Mouse (Mus musculus) heart, postnatal 4 days (tissue): ENCODE measurements around the gene Ccdc28b. TPM values are rescaled to one million over a fixed set of nuclear protein-coding genes. Genes with fewer than 3 reads are reported as not detected.

Experiments
- DNase-seq: peaks from one replicate; pipeline ENCODE4 v3.0.0; 2021
- total RNA-seq, 2 experiments: library from RNA; stranded (reverse); gene quantifications; 2 replicates each; pipeline ENCODE4 v1.2.3; 2021

The Ccdc28b gene
- total RNA-seq, result 10 to 100 TPM; 30.9 to 33.3 TPM

- peak; percentile 50 for DNase-seq
Measured at GRCm38 (mm10) chr4:129623681-129624091, at the start of gene Ccdc28b. Gene Ccdc28b (minus strand): TSS chr4:129623947.

DNA sequence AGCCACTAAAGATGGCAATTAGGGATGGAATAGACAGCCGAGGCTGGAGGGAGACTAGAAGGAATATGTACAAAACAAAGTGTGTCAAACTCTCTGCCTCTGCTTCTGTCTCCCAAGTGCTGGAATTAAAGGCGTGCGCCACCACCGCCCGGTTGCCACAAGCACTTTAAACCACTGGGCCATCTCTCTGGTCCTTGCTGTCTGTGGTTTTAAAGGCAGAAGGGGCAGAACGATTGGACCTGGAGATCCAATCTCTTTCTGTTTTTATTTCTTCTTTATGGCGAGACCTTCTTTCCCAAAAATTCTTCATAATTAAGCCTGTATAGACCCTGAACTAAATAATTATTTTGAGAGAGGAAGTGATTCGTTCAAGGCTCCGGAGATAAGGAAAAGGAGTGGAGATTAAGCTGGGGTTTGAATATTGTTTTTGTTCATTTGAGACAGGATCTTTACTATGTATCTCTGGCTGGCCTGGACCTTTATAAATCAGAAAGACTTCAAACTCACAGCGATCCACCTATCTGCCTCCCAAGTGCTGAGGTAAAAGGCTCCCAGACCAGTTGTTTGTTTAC lies 49.2 kb upstream of the Ccdc28b start:
- DNase-seq, result no peak

- DNase-seq, result peak; percentile 92
Measured at GRCm38 (mm10) chr4:129672083-129672877, 48.5 kb upstream of the Ccdc28b start, which contains the start of gene Kpna6. Gene Kpna6 (minus strand): TSS chr4:129672767.

DNA sequence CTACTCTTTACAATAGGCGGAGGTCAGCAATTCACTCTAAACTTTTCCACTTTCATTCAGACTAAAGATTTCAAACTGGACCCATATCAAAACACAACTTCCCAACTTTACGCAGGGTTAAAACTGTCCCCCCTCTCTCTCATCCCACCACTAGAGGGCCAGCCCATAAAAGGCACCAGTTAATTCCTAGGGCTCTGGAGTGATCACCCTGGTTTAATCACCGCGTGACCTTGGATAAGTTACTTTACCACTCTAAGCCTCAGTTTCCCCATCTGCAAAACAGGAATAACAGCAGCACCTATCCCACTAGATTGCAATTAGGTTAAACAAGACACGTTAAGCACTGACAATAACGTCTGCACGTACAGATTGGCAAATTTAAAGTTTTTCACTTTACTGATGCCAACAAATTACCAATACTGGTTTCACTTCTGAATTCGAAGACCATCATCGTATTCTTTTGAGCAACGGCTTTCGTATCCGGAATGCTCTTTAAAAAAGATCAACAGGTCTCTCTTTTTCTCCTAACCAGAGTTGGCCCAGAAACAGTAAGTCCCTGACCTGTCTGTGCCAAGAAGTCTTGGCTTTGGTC lies 47.8 kb upstream of the Ccdc28b start:
- peak; percentile 66 for DNase-seq

GRCm38 (mm10) chr4:129662255-129662813 lies 38.6 kb upstream of the Ccdc28b start:
- no peak for DNase-seq

- no peak for DNase-seq
Measured at GRCm38 (mm10) chr4:129661584-129661983, 37.8 kb upstream of the Ccdc28b start.

DNA sequence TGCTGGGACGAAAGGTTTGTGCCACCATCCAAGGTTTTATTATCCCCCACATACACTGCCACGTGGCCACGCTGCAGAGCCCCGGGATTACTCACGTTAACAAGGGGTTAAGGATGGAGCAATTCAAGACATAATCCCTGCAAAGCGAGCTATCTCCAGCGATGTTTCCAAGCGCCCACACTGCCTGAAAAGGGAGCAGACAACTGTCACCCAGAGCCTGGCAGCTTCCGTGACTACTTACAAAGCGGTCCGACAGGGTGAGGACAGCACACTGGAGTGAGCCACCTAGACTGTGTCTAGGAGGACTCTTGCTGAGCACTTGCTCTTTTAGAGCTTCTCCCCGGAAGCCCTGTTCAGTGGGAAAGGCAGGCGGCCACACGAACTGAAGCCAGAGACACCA lies 31.0 kb upstream of the Ccdc28b start:
- no peak for DNase-seq

DNA sequence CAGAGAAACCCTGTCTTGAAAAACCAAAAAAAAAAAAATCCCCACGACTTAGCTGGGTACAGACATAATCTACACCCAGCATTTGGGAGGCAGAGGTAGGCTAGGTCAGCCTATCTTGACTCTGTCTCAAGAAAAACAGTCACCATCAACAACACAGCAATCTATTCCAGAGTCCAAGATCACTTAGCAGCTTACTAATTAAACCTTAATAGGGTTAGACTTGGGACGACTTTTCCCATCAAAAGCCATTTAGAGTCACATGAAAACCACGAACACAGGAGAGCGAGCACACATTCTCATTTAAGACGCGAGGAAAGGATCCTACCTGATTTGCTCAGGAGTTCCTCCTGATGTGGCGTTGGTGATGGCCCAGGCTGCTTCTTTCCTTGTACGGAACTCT lies 26.6 kb upstream of the Ccdc28b start:
- no peak for DNase-seq

DNA sequence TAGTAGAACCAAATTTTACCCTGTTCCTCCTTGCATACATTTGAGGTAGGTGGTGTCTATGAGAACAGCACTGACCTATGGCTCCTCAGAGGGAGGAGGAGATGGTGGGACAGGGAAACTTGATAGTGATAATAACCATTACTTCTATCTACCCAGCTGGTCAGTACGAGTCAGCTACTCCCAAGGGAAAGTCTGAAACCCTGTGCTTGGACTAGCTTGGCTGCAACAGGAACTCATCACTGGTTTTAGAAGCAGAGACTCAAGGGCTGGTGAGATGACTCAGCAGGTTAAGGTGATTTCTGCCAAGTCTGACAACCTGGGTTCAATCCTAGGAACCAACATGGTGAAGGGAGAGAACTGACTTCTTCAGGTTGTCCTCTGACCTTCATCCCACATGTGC lies 24.9 kb upstream of the Ccdc28b start:
- DNase-seq, result no peak

DNA sequence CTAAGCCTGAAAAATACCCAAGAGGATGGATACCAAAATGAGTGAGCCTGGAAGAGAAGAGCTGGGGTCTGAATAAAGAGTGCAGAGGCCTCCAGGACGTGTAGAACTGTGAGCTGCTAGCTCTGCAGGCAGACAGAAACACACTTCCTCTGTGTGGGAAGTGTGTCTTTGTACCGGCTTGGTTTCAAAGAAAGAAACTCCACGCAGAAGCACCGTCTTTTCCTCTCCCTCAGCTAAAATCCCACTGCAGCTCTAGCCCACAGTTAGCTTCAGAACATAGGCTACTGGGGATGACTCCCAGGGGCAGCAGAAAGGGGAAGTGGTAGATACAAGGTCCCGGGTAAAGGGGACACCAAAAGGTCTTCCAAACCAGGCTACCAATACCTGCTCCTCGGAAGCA lies 21.5 kb upstream of the Ccdc28b start:
- no peak for DNase-seq

GRCm38 (mm10) chr4:129641756-129642155 lies 18.0 kb upstream of the Ccdc28b start:
- no peak for DNase-seq

- peak; percentile 97 for DNase-seq
Measured at GRCm38 (mm10) chr4:129640638-129641467, 17.1 kb upstream of the Ccdc28b start, which contains the start of gene Txlna. Gene Txlna (minus strand): TSS chr4:129641065.

- peak; percentile 51 for DNase-seq
Measured at GRCm38 (mm10) chr4:129640101-129640637, 16.4 kb upstream of the Ccdc28b start.

GRCm38 (mm10) chr4:129639221-129639620 lies 15.5 kb upstream of the Ccdc28b start:
- no peak for DNase-seq

- DNase-seq, result no peak
Measured at GRCm38 (mm10) chr4:129633852-129634251, 10.1 kb upstream of the Ccdc28b start.

GRCm38 (mm10) chr4:129631867-129632266 lies 8.1 kb upstream of the Ccdc28b start:
- no peak for DNase-seq

GRCm38 (mm10) chr4:129630944-129631343 lies 7.2 kb upstream of the Ccdc28b start:
- peak; percentile 43 for DNase-seq

DNA sequence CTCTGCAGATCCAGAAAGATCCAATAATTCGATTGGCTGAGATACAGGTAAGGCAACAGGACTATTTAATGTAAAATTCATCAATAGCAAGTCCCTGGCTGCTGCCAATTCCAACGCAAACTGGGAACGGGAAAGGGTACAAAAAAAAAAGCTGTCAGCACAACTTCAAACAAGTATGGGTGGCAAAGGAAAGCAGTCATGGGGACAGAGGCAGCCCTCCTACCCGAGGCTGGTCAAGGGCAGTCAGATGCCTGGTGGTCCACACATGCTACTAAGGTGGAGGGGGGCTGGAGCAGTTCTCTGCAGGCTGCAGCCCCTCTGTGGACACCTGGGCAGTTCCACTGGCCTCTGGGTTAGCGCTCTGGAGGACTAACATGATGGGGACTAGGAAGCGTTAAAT lies 2.3 kb upstream of the Ccdc28b start:
- DNase-seq, result no peak

- DNase-seq, result no peak
Measured at GRCm38 (mm10) chr4:129625496-129625895, 1.7 kb upstream of the Ccdc28b start.

- DNase-seq, result peak; percentile 56
Measured at GRCm38 (mm10) chr4:129625029-129625370, 1.3 kb upstream of the Ccdc28b start.

GRCm38 (mm10) chr4:129624281-129625028 lies 708 bp upstream of the Ccdc28b start:
- DNase-seq, result peak; percentile 85
